In genomic region chr11:109884126-109884525, GRCm38 (mm10) we compare ENCODE assay signal across 27 mouse cellular contexts. TPM values are rescaled to one million over a fixed set of nuclear protein-coding genes. Genes with fewer than 3 reads are reported as not detected.
DNase-seq lines count a peak whose midpoint lies in the region; ATAC-seq and TF ChIP-seq lines count a peak whose summit lies in the region.
"Had no signal": no experiment of that assay in that cellular context is flagged by ENCODE, and none has a peak within 500 bp of the region (broad histone marks: within the 10 kb centered on the region; RNA-seq: fewer than 3 reads in every experiment).

No protein-coding gene starts in this region.

- H3K4me1 ChIP-seq in heart, embryonic 10.5 days, result no peaks in the 10 kb centered on the region; the same call in 1 of the 2 replicates
- peaks cover 13% of the 10 kb centered on the region for H3K4me1 ChIP-seq in lung, embryonic 15.5 days
- no peaks in the 10 kb centered on the region for H3K4me1 ChIP-seq in brown adipose tissue, adult 24 weeks (ENCODE audit: control insufficient read depth, insufficient read depth, insufficient read length, low read length)
- no peaks in the 10 kb centered on the region for H3K4me1 ChIP-seq in small intestine, adult 2 months (ENCODE audit: control insufficient read depth, insufficient read depth, insufficient read length, low read length)
- H3K4me1 ChIP-seq: hindbrain, embryonic 13.5 days; limb, embryonic 12.5 days; midbrain, embryonic 15.5 days; neural tube, embryonic 13.5 days had no signal

- TF ChIP-seq CTCF in small intestine, adult 2 months (IDR thresholded peaks at IDR 0.05; ENCODE audit: extremely low read depth, insufficient read length, insufficient replicate concordance, low read depth, low read length), result no peak

- no peak overlapping the region for H3K9ac ChIP-seq in lung, embryonic 15.5 days
- H3K9ac ChIP-seq: heart, embryonic 15.5 days; hindbrain, embryonic 13.5 days; limb, embryonic 12.5 days; liver, postnatal 0 days; midbrain, embryonic 15.5 days; neural tube, embryonic 13.5 days had no signal

- H3K27ac ChIP-seq in heart, embryonic 10.5 days, result no peak overlapping the region
- H3K27ac ChIP-seq in lung, embryonic 15.5 days, result 0 out of 2 replicates have a peak overlapping the region, but pooled peaks have one; percentile 1
- H3K27ac ChIP-seq in brown adipose tissue, adult 24 weeks (replicated peaks; ENCODE audit: low read depth, low read length), result peak overlapping the region; percentile 55
- peak overlapping the region; percentile 21 for H3K27ac ChIP-seq in small intestine, adult 2 months (ENCODE audit: insufficient read depth, low read depth, low read length)
- H3K27ac ChIP-seq: heart, embryonic 15.5 days; hindbrain, embryonic 13.5 days; layer of hippocampus, adult 2 months; limb, embryonic 12.5 days; midbrain, embryonic 15.5 days had no signal

- intact Hi-C loops in heart, postnatal 36 days (cut with DNase I), result no loop called here

- DNase-seq in heart, embryonic 10.5 days (ENCODE audit: low spot score), result peak; percentile 38
- no peak for DNase-seq in heart, postnatal 36 days
- no peak for DNase-seq in lung, postnatal 4 days
- no peak for DNase-seq in layer of hippocampus, adult 9-10 months (ENCODE audit: low spot score)
- DNase-seq: adrenal gland, adult 8-10 months; cerebellum, adult 18-20 months; cerebellum, postnatal 14 days; liver, postnatal 0 days; retina, postnatal 1 day; thymus, postnatal 25 days had no signal

- H3K9me3 ChIP-seq in heart, embryonic 10.5 days, result no peaks in the 10 kb centered on the region
- no peaks in the 10 kb centered on the region for H3K9me3 ChIP-seq in lung, embryonic 15.5 days
- H3K9me3 ChIP-seq: heart, embryonic 15.5 days; hindbrain, embryonic 13.5 days; midbrain, embryonic 15.5 days; neural tube, embryonic 13.5 days had no signal

- H3K27me3 ChIP-seq in heart, embryonic 10.5 days (ENCODE audit: insufficient read depth, poor library complexity, severe bottlenecking), result no peaks in the 10 kb centered on the region
- H3K27me3 ChIP-seq in lung, embryonic 15.5 days, result no peaks in the 10 kb centered on the region
- no peaks in the 10 kb centered on the region for H3K27me3 ChIP-seq in small intestine, adult 2 months (ENCODE audit: control insufficient read depth, insufficient read depth, low read length)
- H3K27me3 ChIP-seq: heart, embryonic 15.5 days; hindbrain, embryonic 13.5 days; limb, embryonic 12.5 days; midbrain, embryonic 15.5 days; neural tube, embryonic 13.5 days had no signal

- 46% methylated on average over 3 of the region's 3 CpGs for WGBS in heart, embryonic 10.5 days
- WGBS in lung, embryonic 15.5 days, result 27% methylated on average over 3 of the region's 3 CpGs
- 55% methylated on average over 3 of the region's 3 CpGs for WGBS in small intestine, adult 2 months

- no peak for ATAC-seq in lung, embryonic 15.5 days (ENCODE audit: borderline replicate concordance, extremely low read depth, low FRiP score, low TSS enrichment)
- ATAC-seq: inflammation-experienced regulatory T-cells, adult 6 months; liver, postnatal 0 days; midbrain, embryonic 15.5 days had no signal

- no peak for TF ChIP-seq POLR2A in small intestine, adult 2 months (IDR thresholded peaks at IDR 0.05; ENCODE audit: low read depth, low read length)

- no peak overlapping the region for H3K4me3 ChIP-seq in heart, embryonic 10.5 days
- no peak overlapping the region for H3K4me3 ChIP-seq in lung, embryonic 15.5 days
- H3K4me3 ChIP-seq in brown adipose tissue, adult 24 weeks (ENCODE audit: insufficient read depth, low read depth, low read length), result no peak overlapping the region
- H3K4me3 ChIP-seq in small intestine, adult 2 months (ENCODE audit: low read depth, low read length), result no peak overlapping the region
- H3K4me3 ChIP-seq: heart, embryonic 15.5 days; hindbrain, embryonic 13.5 days; layer of hippocampus, adult 2 months; limb, embryonic 12.5 days; midbrain, embryonic 15.5 days; neural tube, embryonic 13.5 days had no signal

- no peaks in the 10 kb centered on the region for H3K36me3 ChIP-seq in heart, embryonic 10.5 days
- H3K36me3 ChIP-seq in lung, embryonic 15.5 days, result no peaks in the 10 kb centered on the region
- no peaks in the 10 kb centered on the region for H3K36me3 ChIP-seq in small intestine, adult 2 months (ENCODE audit: control insufficient read depth, insufficient read depth, low read length)
- H3K36me3 ChIP-seq: G1E; heart, embryonic 15.5 days; hindbrain, embryonic 13.5 days; limb, embryonic 12.5 days; midbrain, embryonic 15.5 days; neural tube, embryonic 13.5 days had no signal

- H3K4me2 ChIP-seq in lung, embryonic 15.5 days, result no peak overlapping the region
- H3K4me2 ChIP-seq: heart, embryonic 15.5 days; hindbrain, embryonic 13.5 days; limb, embryonic 12.5 days; liver, embryonic 11.5 days; midbrain, embryonic 15.5 days; neural tube, embryonic 13.5 days had no signal

RNA-seq across cellular contexts. Expression of gene 1700012B07Rik, which starts 56.3 kb away (rescaled TPM):
- polyA plus RNA-seq in heart, embryonic 10.5 days (2016; fragmentation: Nextera tagmentation; extraction: Ambion mirVana), result not detected in 2 replicates
- not detected for total RNA-seq in heart, postnatal 36 days (2021)
- polyA plus RNA-seq in lung, embryonic 15.5 days (2015; fragmentation: Nextera tagmentation; extraction: Ambion mirVana), result not detected in 2 replicates
- polyA plus RNA-seq in brown adipose tissue, adult 24 weeks (2012; ENCODE audit: insufficient read depth, insufficient read length, missing spikeins), result not detected in 2 replicates
- not detected in 2 replicates for polyA plus RNA-seq in small intestine, adult 2 months (2012; rRNA removed)
- total RNA-seq: adrenal gland, adult 8-10 months; gastrocnemius, postnatal 4 days; layer of hippocampus, adult 2 months; left cerebral cortex, postnatal 14 days had no signal
- polyA plus RNA-seq: embryonic facial prominence, embryonic 11.5 days; forebrain, embryonic 11.5 days; G1E; heart, embryonic 15.5 days; hindbrain, embryonic 13.5 days; limb, embryonic 12.5 days; liver, embryonic 11.5 days; midbrain, embryonic 15.5 days; neural tube, embryonic 13.5 days; stomach, embryonic 14.5 days had no signal
